Mouse (Mus musculus): ENCODE data around the gene Pnldc1. TPM values are rescaled to one million over a fixed set of nuclear protein-coding genes. Genes with fewer than 3 reads are reported as not detected.

Pnldc1 gene
- polyA plus RNA-seq, 1 experiment: 2.9 TPM

DNA sequence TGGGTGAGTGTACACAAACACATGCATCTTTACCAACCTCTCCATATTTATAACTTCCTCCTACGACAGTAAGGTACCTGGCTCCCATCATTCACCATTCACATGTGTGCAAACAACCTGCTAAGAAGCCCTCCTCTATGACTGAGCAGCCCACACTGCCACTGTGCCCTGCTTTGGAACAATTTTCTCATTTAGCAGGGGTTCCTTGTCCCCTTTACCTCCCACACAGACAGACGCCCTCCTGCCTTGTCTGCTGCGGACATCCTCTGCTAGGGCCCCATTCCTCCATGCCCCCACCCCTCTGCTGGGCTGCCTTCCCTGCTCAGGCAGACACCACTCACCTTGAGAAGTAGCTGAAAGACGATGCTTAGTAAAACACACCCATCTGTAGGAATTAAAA is 62.3 kb downstream of the Pnldc1 start:
- no peak overlapping the region for H3K27ac ChIP-seq (ENCODE audit: insufficient read depth, low read length)
- H3K4me1 ChIP-seq (ENCODE audit: control insufficient read depth, insufficient read depth, low read length): peaks cover 10% of the 10 kb centered on the region
- no peak for TF ChIP-seq POLR2A (IDR thresholded peaks at IDR 0.05; ENCODE audit: extremely low read depth, insufficient read depth, low read length)
- TF ChIP-seq CTCF (IDR thresholded peaks at IDR 0.05; ENCODE audit: extremely low read depth, insufficient read depth, low read length): no peak
- H3K4me3 ChIP-seq (ENCODE audit: insufficient read depth, low read length): no peak overlapping the region

DNA sequence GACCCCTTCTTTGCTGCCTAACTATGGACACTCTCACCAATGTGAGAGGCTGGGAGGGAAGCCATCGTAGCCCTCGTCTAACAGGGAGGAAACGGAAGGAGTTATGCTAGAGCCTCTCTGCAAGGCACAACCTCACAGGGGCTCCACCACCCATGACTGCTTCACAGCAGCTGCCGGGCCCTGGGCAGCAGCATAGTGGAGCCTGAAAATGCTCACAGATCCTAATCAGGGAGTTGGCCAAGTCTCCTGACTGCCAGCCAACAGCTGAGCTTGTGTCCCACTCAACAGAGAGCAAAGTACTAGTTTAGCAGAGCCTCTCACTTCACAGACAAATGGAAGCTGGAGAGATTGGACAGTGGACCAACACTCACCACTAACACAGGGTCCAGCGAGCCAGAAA is 63.6 kb downstream of the Pnldc1 start:
- H3K27ac ChIP-seq (ENCODE audit: insufficient read depth, low read length): no peak overlapping the region
- H3K4me3 ChIP-seq (ENCODE audit: insufficient read depth, low read length): no peak overlapping the region
- TF ChIP-seq POLR2A (IDR thresholded peaks at IDR 0.05; ENCODE audit: extremely low read depth, insufficient read depth, low read length) (no peak), CTCF (IDR thresholded peaks at IDR 0.05; ENCODE audit: extremely low read depth, insufficient read depth, low read length) (no peak)
- H3K4me1 ChIP-seq (ENCODE audit: control insufficient read depth, insufficient read depth, low read length): peaks cover 9% of the 10 kb centered on the region

DNA sequence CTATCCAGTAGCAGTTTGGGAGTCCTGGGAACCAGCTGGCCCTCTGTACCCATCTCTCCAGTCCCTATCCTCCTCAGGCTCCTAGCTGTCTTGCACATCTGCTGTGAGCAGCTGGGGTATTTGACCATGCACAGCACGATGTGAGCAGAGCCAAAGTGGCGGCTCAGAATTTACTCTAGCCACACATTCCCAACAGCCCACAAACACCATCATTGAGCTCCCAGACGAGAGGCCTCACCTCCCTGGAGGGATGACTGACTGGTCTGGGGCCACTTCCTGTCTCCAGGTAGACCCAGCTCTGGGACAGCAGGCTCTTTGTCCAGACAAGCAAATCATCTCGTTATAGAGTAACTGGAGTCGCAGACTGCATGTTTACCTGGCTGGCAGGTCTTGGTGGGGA is 64.2 kb downstream of the Pnldc1 start:
- Histone ChIP-seq H3K4me3 (ENCODE audit: insufficient read depth, low read length) (no peak overlapping the region), H3K4me1 (ENCODE audit: control insufficient read depth, insufficient read depth, low read length) (peaks cover 9% of the 10 kb centered on the region), H3K27ac (ENCODE audit: insufficient read depth, low read length) (no peak overlapping the region)
- TF ChIP-seq CTCF (IDR thresholded peaks at IDR 0.05; ENCODE audit: extremely low read depth, insufficient read depth, low read length) (no peak), POLR2A (IDR thresholded peaks at IDR 0.05; ENCODE audit: extremely low read depth, insufficient read depth, low read length) (no peak)

DNA sequence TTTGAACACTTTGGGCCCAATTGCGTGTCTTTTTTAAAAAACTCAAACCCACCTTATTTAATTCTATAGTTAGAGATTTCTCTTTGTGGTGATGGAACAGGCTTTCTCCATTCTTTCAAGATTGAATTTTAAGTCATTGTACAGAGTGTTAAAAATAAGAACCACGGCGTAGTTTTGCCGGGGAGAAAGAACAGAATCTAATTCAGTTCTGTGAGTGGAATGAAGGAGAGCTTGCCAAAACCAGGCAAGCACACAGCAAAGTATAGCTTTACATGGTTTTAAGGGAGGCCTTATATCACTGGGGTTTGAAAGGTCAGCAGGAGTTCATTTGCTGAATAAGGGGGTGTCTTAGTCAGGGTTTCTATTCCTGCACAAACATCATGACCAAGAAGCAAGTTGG is 65.5 kb downstream of the Pnldc1 start:
- no peak for TF ChIP-seq CTCF (IDR thresholded peaks at IDR 0.05; ENCODE audit: extremely low read depth, insufficient read depth, low read length)
- TF ChIP-seq POLR2A (IDR thresholded peaks at IDR 0.05; ENCODE audit: extremely low read depth, insufficient read depth, low read length): no peak
- no peak overlapping the region for H3K4me3 ChIP-seq (ENCODE audit: insufficient read depth, low read length)
- H3K4me1 ChIP-seq (ENCODE audit: control insufficient read depth, insufficient read depth, low read length): peaks cover 11% of the 10 kb centered on the region
- H3K27ac ChIP-seq (ENCODE audit: insufficient read depth, low read length): no peak overlapping the region

DNA sequence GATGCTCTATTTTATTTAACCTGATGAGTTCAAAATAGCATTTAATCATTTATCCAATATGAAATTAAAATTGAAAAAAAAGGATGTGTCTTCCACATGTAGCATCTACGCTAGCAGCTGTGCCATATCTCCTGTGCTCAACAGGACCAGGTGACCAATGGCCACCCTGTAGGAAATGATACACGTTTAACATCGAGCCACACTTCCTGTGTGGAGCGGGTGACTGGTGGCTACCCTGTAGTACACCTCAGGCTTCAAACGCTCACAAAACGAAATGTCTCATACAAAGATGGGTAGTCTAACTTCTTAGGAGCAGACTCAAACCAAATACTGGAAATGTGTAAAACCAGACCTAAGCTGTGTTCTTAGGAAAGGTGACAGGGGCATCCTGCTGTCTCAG is 66.2 kb downstream of the Pnldc1 start:
- TF ChIP-seq POLR2A (IDR thresholded peaks at IDR 0.05; ENCODE audit: extremely low read depth, insufficient read depth, low read length): no peak
- no peak for TF ChIP-seq CTCF (IDR thresholded peaks at IDR 0.05; ENCODE audit: extremely low read depth, insufficient read depth, low read length)
- Histone ChIP-seq H3K27ac (ENCODE audit: insufficient read depth, low read length) (no peak overlapping the region), H3K4me3 (ENCODE audit: insufficient read depth, low read length) (no peak overlapping the region), H3K4me1 (ENCODE audit: control insufficient read depth, insufficient read depth, low read length) (peaks cover 11% of the 10 kb centered on the region)

DNA sequence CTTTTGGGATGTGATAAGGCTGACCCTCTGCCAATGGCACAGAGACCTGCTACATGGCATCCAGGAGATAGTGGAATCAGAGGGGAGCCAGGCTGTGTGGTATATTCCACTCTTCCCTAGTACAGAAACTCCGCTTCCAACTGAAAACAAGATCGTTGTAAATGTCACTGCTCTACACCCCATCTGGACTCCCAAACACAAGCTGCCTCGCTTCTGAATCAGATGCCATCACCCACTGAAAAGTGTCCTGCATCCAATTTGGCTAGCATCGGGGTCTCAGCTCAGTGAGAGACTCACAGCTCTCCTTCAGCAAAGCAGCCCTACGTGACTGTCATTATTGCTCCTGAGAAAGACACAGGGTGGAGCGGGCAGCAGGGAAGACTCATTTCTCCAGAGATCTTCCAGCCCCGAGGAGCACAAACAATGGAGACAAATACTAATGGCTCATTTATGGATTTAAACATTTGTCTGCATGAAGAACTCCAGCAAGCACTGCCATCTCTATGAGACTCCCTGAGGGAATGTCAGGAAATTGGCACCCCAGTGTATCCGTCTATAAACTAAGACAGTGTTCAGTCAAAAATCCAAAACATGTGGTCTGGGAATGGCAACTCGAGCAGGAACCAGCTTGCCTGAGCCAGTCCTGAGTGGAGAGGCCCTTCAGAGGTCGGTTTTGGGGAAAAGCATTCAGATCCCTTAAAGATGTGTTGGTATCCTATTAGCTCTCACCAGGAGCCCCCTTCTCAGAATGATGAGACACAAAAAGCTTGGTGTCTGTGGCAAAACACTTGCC is 70.4 kb downstream of the Pnldc1 start:
- TF ChIP-seq CTCF (IDR thresholded peaks at IDR 0.05; ENCODE audit: extremely low read depth, insufficient read depth, low read length): no peak
- no peak for TF ChIP-seq POLR2A (IDR thresholded peaks at IDR 0.05; ENCODE audit: extremely low read depth, insufficient read depth, low read length)
- H3K27ac ChIP-seq (ENCODE audit: insufficient read depth, low read length): no peak overlapping the region

More for the DNA sequence above, 70.4 kb downstream of the Pnldc1 start:
- peaks cover 4% of the 10 kb centered on the region for H3K4me1 ChIP-seq (ENCODE audit: control insufficient read depth, insufficient read depth, low read length)
- H3K4me3 ChIP-seq (ENCODE audit: insufficient read depth, low read length): no peak overlapping the region

Other genes with a start within 250 kb of the Pnldc1 start
- 0.90 and 1.9 TPM in 2 replicates for gene Slc22a1, start 234.4 kb downstream of the Pnldc1 start, polyA plus RNA-seq (2012; rRNA removed)
- gene Igf2r, start 140.6 kb downstream of the Pnldc1 start, polyA plus RNA-seq (2012; rRNA removed): 10.9 and 11.1 TPM in 2 replicates
- 35.7 and 39.1 TPM in 2 replicates for gene Mas1, start 42.1 kb downstream of the Pnldc1 start, polyA plus RNA-seq (2012; rRNA removed)
- gene Mrgprh, start 34.2 kb downstream of the Pnldc1 start, polyA plus RNA-seq (2012; rRNA removed): 0.13 and 0.21 TPM in 2 replicates
- 135 and 140 TPM in 2 replicates for gene Tcp1, start 5.5 kb upstream of the Pnldc1 start, polyA plus RNA-seq (2012; rRNA removed)
- 56.3 and 58.0 TPM in 2 replicates for gene Mrpl18, start 6.1 kb upstream of the Pnldc1 start, polyA plus RNA-seq (2012; rRNA removed)
- 6.6 and 8.0 TPM in 2 replicates for gene Acat3, start 30.4 kb upstream of the Pnldc1 start, polyA plus RNA-seq (2012; rRNA removed)
- 42.3 and 47.4 TPM in 2 replicates for gene Acat2, start 50.5 kb upstream of the Pnldc1 start, polyA plus RNA-seq (2012; rRNA removed)
- 50.9 and 51.3 TPM in 2 replicates for gene Wtap, start 83.9 kb upstream of the Pnldc1 start, polyA plus RNA-seq (2012; rRNA removed)
- 222 and 230 TPM in 2 replicates for gene Sod2, start 96.6 kb upstream of the Pnldc1 start, polyA plus RNA-seq (2012; rRNA removed)
- gene Gpr31b, start 142.1 kb upstream of the Pnldc1 start, polyA plus RNA-seq (2012; rRNA removed): not detected in 2 replicates
- gene Tcp10b, start 150.9 kb upstream of the Pnldc1 start, polyA plus RNA-seq (2012; rRNA removed): 0.57 and 0.94 TPM in 2 replicates
- gene Unc93a, start 221.6 kb upstream of the Pnldc1 start, polyA plus RNA-seq (2012; rRNA removed): not detected in 2 replicates

All from cortical plate, adult 2 months (tissue).